Mouse (Mus musculus): ENCODE measurements around the gene Lrrc4. TPM values are rescaled to one million over a fixed set of nuclear protein-coding genes. Genes with fewer than 3 reads are reported as not detected.

Gene Lrrc4
- polyA plus RNA-seq, 1 experiment from 2014 or later = 0.42 TPM

DNA sequence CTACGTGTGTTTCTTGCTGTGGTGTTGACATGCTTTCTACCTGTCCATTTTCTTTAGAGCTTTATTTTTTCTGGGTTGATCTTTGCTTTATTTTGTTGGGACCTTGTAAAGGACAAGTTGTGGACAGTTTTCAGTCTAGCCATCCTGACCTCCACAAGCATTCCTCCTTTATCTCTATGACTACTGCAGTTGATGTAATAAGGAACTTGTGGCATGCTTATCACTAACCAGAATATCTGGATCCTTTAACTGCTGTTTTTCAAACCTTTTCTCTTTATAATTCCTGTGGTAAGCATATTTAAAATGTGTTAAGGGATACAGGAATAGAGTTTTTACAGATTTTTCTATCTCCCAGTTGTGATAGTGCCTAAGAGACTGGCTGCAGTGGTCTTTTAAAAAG, 152.7 kb downstream of the Lrrc4 start:
- Histone ChIP-seq H3K9me3 (no peaks in the 10 kb centered on the region), H3K9ac (no peak overlapping the region), H3K27ac (no peak overlapping the region), H3K4me1 (peaks cover 24% of the 10 kb centered on the region), H3K27me3 (no peaks in the 10 kb centered on the region), H3K4me2 (replicated peaks) (no peak overlapping the region), H3K36me3 (no peaks in the 10 kb centered on the region; the same call in 1 of the 2 replicates), H3K4me3 (no peak overlapping the region)
- 91% methylated on average over 1 of the region's 1 CpGs for WGBS
- ATAC-seq (ENCODE audit: low FRiP score, low read depth) = no peak

DNA sequence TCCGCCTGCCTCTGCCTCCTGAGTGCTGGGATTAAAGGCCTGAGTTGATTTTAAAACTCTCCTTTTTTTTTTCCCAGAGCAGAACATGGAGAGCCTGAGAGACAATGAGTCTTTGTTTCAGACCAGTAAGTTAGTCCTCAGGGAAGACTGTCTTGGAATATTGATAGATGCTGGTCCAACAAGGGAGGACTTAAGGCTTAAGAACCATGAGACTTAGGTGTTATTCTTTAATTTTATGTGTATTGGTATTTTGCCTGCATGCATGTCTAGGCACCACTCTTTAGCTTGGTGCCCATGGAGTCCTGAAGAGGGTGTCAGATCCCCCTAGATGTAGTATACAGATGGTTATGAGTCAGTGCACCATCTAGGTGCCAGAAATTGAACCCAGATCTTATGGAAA, 156.9 kb downstream of the Lrrc4 start:
- Histone ChIP-seq H3K27ac (no peak overlapping the region), H3K9me3 (no peaks in the 10 kb centered on the region), H3K4me2 (replicated peaks) (no peak overlapping the region), H3K4me3 (no peak overlapping the region), H3K4me1 (peaks cover 3% of the 10 kb centered on the region; the same call in 1 of the 2 replicates), H3K9ac (no peak overlapping the region), H3K36me3 (peaks cover 8% of the 10 kb centered on the region), H3K27me3 (no peaks in the 10 kb centered on the region)
- no peak for ATAC-seq (ENCODE audit: low FRiP score, low read depth)
- 94% methylated on average over 1 of the region's 1 CpGs for WGBS

DNA sequence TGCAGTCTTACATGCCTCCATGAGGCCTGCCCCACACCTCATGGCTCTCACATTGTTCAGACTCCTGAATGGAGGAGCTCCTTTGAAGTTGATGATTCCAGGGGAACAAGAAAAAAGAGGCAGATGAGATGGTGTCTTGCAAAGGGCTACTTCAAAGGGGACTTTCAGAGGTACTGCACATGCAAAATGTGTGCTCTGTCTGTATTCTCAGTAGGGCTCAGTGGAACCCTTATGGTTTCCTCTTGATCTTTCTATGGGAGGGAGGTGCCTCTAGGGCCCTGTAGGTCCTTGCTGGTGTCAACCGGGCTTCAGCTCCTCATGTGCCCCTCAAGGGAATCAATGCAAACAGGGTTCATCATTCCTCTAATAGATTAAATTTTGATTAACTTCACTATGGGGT, 159.2 kb downstream of the Lrrc4 start:
- H3K4me3 ChIP-seq = no peak overlapping the region
- WGBS = 64% methylated on average over 1 of the region's 1 CpGs
- H3K27ac ChIP-seq = no peak overlapping the region
- H3K9ac ChIP-seq = no peak overlapping the region
- peaks cover 3% of the 10 kb centered on the region; the same call in 1 of the 2 replicates for H3K4me1 ChIP-seq
- H3K9me3 ChIP-seq = no peaks in the 10 kb centered on the region
- peaks cover 17% of the 10 kb centered on the region for H3K36me3 ChIP-seq
- no peak overlapping the region for H3K4me2 ChIP-seq (replicated peaks)
- H3K27me3 ChIP-seq = no peaks in the 10 kb centered on the region
- ATAC-seq (ENCODE audit: low FRiP score, low read depth) = no peak

DNA sequence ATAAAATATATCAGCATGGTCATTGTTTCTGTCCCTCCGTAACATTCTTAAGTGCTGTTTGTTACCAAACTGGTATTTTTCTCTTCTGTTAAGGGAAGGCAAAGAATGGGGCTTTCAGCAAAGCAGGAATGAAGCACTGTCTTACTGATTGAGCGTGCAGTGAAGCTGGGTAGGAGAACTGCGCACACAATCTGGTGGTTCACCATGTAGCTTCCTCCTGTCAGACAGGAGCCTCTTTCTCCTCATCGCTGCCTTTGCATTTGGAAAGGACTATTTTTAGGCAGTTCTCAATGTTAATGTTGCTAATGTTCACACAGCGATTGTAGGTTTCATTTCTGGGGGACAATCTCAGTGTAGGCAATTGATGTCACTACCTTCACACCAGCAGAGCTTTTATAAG, 162.3 kb downstream of the Lrrc4 start:
- peaks cover 17% of the 10 kb centered on the region for H3K36me3 ChIP-seq
- no peak for ATAC-seq (ENCODE audit: low FRiP score, low read depth)
- H3K9me3 ChIP-seq = no peaks in the 10 kb centered on the region
- WGBS = 95% methylated on average over 5 of the region's 5 CpGs
- H3K4me3 ChIP-seq = no peak overlapping the region
- no peaks in the 10 kb centered on the region for H3K4me1 ChIP-seq
- no peak overlapping the region for H3K27ac ChIP-seq
- H3K4me2 ChIP-seq (replicated peaks) = no peak overlapping the region
- H3K9ac ChIP-seq = no peak overlapping the region
- no peaks in the 10 kb centered on the region for H3K27me3 ChIP-seq

DNA sequence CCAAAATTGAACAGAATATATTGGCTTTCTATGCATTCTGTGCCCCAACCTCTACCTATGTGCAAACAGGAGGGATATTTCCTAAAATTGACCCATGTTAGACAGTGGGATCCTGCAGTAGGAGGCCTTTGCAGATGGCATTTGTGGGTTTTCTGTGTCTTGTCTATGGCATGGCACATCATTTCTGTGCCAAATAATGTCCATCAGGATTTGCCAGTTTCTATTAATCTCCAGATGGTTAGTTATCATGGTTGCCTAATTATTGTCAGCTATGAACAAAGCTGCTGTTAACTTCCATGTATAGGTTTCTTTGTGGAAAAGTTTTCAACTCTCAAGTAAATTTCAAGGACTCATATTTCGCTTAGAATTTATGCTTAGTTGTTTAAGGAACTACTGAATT, 164.0 kb downstream of the Lrrc4 start:
- Histone ChIP-seq H3K27ac (no peak overlapping the region), H3K27me3 (no peaks in the 10 kb centered on the region), H3K4me1 (no peaks in the 10 kb centered on the region), H3K9me3 (no peaks in the 10 kb centered on the region), H3K36me3 (peaks cover 17% of the 10 kb centered on the region), H3K9ac (no peak overlapping the region), H3K4me2 (replicated peaks) (no peak overlapping the region), H3K4me3 (no peak overlapping the region)
- no peak for ATAC-seq (ENCODE audit: low FRiP score, low read depth)
- 95% methylated on average over 1 of the region's 1 CpGs for WGBS

DNA sequence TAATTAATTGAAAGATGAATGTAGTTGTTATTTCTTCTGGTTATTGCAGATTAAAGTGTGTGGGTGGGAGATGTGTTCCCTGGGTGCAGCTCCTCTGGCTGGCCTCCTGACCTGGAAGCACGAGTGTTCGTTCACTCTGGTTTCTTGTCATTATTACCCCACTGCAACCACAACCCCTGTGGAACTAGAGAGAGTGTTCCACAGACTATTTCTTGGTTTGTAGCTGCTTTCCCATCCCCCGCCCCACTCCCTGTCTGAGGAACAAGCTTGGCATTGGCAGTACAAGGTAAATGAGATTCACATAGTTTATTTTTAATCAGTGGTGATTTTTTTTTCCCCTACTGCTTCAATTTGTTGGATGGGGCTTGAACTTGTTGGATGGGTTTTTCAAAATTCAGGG, 166.8 kb downstream of the Lrrc4 start:
- Histone ChIP-seq H3K4me3 (no peak overlapping the region), H3K27ac (no peak overlapping the region), H3K9ac (no peak overlapping the region), H3K27me3 (no peaks in the 10 kb centered on the region), H3K36me3 (peaks cover 11% of the 10 kb centered on the region; the same call in 1 of the 2 replicates), H3K9me3 (no peaks in the 10 kb centered on the region), H3K4me2 (replicated peaks) (no peak overlapping the region), H3K4me1 (no peaks in the 10 kb centered on the region)
- 77% methylated on average over 3 of the region's 3 CpGs for WGBS
- ATAC-seq (ENCODE audit: low FRiP score, low read depth) = no peak

DNA sequence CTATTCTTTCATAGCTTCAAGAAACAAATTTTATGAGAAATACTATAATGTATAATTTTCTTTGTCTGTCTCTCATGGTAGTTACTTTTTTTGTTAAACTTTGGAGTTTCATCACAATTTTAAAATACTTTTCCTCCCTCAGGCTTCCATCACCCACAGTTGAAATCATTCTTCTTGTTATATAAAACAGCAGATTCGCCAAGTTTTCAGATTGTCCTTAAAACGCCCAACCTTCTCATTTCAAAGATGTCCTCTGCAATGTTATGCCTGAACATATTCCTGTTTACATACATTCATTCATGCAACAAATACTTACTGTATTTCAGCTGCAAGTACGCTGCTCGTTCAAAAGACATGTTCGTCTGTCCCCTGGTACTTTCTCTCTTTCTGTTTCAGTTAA, 167.9 kb downstream of the Lrrc4 start:
- Histone ChIP-seq H3K27ac (no peak overlapping the region), H3K27me3 (no peaks in the 10 kb centered on the region), H3K36me3 (peaks cover 2% of the 10 kb centered on the region; the same call in 1 of the 2 replicates), H3K9ac (no peak overlapping the region), H3K4me1 (no peaks in the 10 kb centered on the region), H3K9me3 (no peaks in the 10 kb centered on the region), H3K4me3 (no peak overlapping the region), H3K4me2 (replicated peaks) (no peak overlapping the region)
- 89% methylated on average over 5 of the region's 5 CpGs for WGBS
- no peak for ATAC-seq (ENCODE audit: low FRiP score, low read depth)

DNA sequence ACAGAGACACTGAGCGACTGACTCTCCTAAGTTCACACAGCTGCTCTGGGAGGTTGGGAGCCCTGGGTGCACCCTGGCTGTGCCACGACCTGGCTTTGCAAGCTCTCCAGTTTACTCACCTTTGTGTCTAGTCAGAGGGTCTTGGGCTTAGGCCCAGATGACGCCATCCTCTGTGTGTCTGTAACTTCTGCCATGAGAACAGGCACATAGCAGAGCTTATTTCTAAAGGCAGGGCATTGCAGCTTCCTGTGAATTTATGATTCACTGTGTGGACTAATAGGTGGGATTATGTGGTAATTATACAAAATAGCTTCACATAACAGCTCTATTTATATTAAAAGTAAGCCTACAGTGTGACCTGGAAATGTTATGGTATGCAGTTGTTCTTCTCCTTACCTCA, 168.5 kb downstream of the Lrrc4 start:
- Histone ChIP-seq H3K4me3 (no peak overlapping the region), H3K27ac (no peak overlapping the region), H3K27me3 (no peaks in the 10 kb centered on the region), H3K9me3 (no peaks in the 10 kb centered on the region), H3K36me3 (peaks cover 2% of the 10 kb centered on the region; the same call in 1 of the 2 replicates), H3K4me2 (replicated peaks) (no peak overlapping the region), H3K9ac (no peak overlapping the region), H3K4me1 (no peaks in the 10 kb centered on the region)
- 81% methylated on average over 3 of the region's 3 CpGs for WGBS
- ATAC-seq (ENCODE audit: low FRiP score, low read depth) = no peak

DNA sequence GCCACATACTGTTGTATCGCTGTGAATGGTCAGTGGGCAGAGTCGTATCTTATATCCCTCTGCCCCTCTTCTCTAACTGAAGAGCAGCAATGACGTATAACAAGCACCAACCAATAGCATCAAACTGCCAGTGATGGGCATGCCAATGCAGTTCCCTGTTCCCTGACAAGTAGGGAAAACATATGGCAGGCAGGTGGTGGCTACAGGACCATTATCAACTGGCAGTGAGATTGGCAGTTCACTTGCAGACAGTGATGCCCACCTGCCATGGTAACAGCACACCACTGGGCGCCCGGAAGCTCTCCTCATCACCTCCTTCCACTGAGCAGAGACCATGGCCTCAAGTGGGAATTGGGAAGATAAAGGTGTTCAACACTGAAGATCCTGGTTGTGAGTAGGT, 175.0 kb downstream of the Lrrc4 start:
- no peaks in the 10 kb centered on the region for H3K27me3 ChIP-seq
- H3K36me3 ChIP-seq = peaks cover 4% of the 10 kb centered on the region
- H3K4me3 ChIP-seq = no peak overlapping the region
- 93% methylated on average over 5 of the region's 5 CpGs for WGBS
- no peaks in the 10 kb centered on the region for H3K9me3 ChIP-seq
- ATAC-seq (ENCODE audit: low FRiP score, low read depth) = no peak
- H3K4me2 ChIP-seq (replicated peaks) = no peak overlapping the region
- no peak overlapping the region for H3K9ac ChIP-seq
- H3K4me1 ChIP-seq = no peaks in the 10 kb centered on the region
- no peak overlapping the region for H3K27ac ChIP-seq

DNA sequence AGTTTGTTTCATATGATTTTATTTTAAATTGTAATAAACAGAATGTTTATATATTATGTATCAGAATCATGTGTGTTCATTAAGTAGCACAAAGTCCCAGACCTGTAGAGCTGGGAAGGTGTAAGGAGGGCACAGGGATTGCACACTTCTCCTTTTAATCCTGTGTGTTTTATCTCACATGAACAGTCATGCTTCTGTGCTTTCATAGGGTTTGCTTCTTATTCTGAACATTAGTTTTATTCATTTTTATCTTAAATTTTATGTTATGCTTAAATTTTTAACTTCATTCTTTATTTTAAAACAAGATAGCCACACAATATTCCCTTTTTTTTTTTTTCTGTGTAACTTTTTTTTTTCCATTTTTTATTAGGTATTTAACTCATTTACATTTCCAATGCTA, 186.3 kb downstream of the Lrrc4 start:
- Histone ChIP-seq H3K4me1 (peaks cover 6% of the 10 kb centered on the region), H3K27ac (no peak overlapping the region), H3K9ac (no peak overlapping the region), H3K4me3 (no peak overlapping the region), H3K27me3 (no peaks in the 10 kb centered on the region), H3K9me3 (no peaks in the 10 kb centered on the region), H3K4me2 (replicated peaks) (no peak overlapping the region), H3K36me3 (no peaks in the 10 kb centered on the region)
- no peak for ATAC-seq (ENCODE audit: low FRiP score, low read depth)

DNA sequence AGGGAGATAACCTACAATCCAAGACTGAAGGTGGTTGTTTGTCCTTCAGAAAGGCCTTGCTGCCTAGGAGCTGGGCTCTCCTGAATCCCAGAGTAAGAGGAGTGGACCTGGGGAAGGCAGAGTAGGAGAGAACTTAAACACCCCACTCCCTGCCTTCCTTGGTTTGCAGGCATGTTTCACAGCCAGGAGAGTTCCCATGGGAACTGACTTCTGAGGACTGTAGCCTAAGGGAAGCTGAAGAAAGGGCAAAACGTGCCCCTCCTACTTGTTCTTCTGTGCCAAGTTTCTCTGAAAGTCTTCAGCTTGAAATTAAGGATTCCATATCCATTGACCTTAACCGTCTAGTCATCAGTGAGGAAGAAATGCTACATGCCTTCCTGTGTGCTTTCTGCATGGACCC, 188.6 kb downstream of the Lrrc4 start:
- no peak overlapping the region for H3K4me2 ChIP-seq (replicated peaks)
- no peak overlapping the region for H3K4me3 ChIP-seq
- H3K27me3 ChIP-seq = no peaks in the 10 kb centered on the region
- H3K27ac ChIP-seq = peak overlapping the region; percentile 22; the same call in 1 of the 2 replicates
- peaks cover 6% of the 10 kb centered on the region for H3K4me1 ChIP-seq
- no peaks in the 10 kb centered on the region for H3K36me3 ChIP-seq
- no peak overlapping the region for H3K9ac ChIP-seq
- no peak for ATAC-seq (ENCODE audit: low FRiP score, low read depth)
- H3K9me3 ChIP-seq = no peaks in the 10 kb centered on the region
- WGBS = 59% methylated on average over 2 of the region's 2 CpGs

DNA sequence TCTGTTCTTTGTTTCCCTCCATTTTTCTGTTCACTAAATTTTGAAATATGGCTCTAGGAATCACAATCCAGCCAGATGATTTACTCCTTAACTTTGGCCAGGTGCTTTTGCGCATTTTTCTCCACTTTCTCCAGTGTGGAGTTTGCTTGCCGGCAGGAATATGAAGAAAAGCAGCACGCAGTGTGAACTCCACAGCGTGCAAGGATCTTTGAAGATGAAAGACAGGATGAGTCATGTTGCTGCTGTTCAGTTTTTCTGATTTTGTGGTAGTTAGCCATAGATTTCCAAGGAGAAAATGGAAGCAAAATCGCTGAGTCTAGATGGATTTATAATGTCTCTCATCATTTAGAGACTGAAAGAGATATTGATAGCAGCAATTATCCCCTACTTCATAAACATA, 191.5 kb downstream of the Lrrc4 start:
- no peak overlapping the region for H3K9ac ChIP-seq
- no peak for ATAC-seq (ENCODE audit: low FRiP score, low read depth)
- H3K27me3 ChIP-seq = no peaks in the 10 kb centered on the region
- peaks cover 25% of the 10 kb centered on the region for H3K4me1 ChIP-seq
- no peaks in the 10 kb centered on the region for H3K9me3 ChIP-seq
- no peak overlapping the region for H3K27ac ChIP-seq
- 89% methylated on average over 5 of the region's 5 CpGs for WGBS
- H3K4me3 ChIP-seq = no peak overlapping the region
- no peak overlapping the region for H3K4me2 ChIP-seq (replicated peaks)
- no peaks in the 10 kb centered on the region for H3K36me3 ChIP-seq

DNA sequence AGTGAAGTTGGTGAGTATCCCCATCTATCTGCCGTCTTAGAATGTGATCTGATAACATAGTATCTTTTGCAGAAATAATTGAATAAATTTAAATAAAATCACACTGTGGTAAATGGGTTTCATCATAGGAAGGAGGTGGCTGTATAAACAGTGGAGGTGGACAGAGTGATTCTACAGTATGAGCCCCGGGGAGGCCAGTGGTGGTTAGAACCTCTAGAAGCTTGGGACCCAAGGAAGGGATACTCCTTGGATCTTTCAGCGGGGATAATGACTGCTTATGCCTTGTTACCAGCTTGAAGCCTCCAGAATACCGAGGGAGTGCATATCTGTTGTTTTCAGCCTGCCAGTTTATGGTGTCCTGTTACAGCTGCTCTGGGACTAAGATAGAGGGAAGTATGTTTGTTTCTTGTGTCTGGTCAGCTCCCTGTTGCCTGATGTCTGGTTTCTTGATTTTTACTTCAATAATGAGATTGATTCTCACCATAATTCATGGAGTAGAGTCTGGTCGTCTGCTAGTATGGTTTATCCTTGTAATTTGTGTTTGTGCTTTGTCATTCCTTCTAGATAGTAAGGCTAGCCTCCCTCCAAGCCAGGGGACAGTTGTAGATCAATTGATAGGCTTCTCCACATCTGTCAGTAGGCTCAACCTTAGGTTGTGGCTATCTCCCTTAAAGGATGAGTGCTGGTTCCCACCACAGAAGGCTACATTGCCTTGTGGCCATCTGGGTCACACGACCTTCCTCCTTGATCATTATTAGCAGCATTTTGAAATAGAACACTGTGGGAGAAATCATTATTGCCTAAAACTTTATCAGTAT, 195.8 kb downstream of the Lrrc4 start:
- Histone ChIP-seq H3K36me3 (no peaks in the 10 kb centered on the region), H3K9me3 (no peaks in the 10 kb centered on the region), H3K4me2 (replicated peaks) (no peak overlapping the region), H3K4me1 (peaks cover 43% of the 10 kb centered on the region), H3K27ac (no peak overlapping the region), H3K9ac (no peak overlapping the region), H3K27me3 (no peaks in the 10 kb centered on the region), H3K4me3 (no peak overlapping the region)
- 66% methylated on average over 6 of the region's 6 CpGs for WGBS
- ATAC-seq (ENCODE audit: low FRiP score, low read depth) = no peak
